Mouse (Mus musculus): ENCODE measurements around the gene B3galt1. TPM values are rescaled to one million over a fixed set of nuclear protein-coding genes. Genes with fewer than 3 reads are reported as not detected.

Gene B3galt1
- total and polyA plus RNA-seq, 3 experiments: not detected

DNA sequence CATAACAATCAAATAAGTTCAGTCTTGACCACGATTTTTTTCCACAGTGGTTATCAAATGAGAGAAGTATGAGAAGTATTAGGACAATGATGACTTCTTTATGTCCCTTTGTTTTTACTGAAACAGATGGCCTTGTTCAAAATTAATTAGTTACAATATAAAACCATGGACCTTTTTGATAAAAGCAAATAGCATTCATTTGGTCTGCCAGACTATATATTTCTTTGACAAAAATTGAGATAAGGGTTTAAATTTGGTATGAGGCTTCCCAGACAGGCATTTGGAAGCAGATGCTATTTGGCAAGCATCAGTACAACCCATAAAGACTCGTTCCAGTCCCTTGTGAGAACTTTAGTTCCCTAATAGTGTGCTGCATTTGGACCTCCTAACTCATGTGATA, 395.0 kb downstream of the B3galt1 start:
- Histone ChIP-seq H3K27me3 (ENCODE audit: control insufficient read depth in 1 of 2, insufficient read depth in 2 of 2, low read length in 2 of 2) (no peaks in the 10 kb centered on the region), H3K27ac (ENCODE audit: control insufficient read depth, low read depth, low read length) (no peak overlapping the region), H3K4me1 (ENCODE audit: control insufficient read depth in 1 of 2, insufficient read depth in 2 of 2, low read length in 2 of 2) (no peaks in the 10 kb centered on the region), H3K79me2 (ENCODE audit: control insufficient read depth, insufficient read depth, low read length, poor library complexity) (no peaks in the 10 kb centered on the region), H3K36me3 (ENCODE audit: control insufficient read depth in 1 of 2, insufficient read depth in 2 of 2, low read length in 2 of 2) (no peaks in the 10 kb centered on the region), H3K4me3 (ENCODE audit: control insufficient read depth in 1 of 2, insufficient read depth in 1 of 2, low read depth in 2 of 2, low read length in 2 of 2) (no peak overlapping the region), H3K9me3 (replicated peaks; ENCODE audit: insufficient read depth, low read length) (no peaks in the 10 kb centered on the region), H3K9ac (ENCODE audit: control insufficient read depth, low read depth, low read length, poor library complexity, severe bottlenecking) (no peak overlapping the region)
- no peak for DNase-seq (ENCODE audit: low read depth, low spot score)
- TF ChIP-seq SIN3A (IDR thresholded peaks at IDR 0.05; ENCODE audit: low read length) (no peak), MXI1 (IDR thresholded peaks at IDR 0.05; ENCODE audit: low read depth, low read length) (no peak), RAD21 (IDR thresholded peaks at IDR 0.05; ENCODE audit: low read depth, low read length) (no peak), TCF12 (IDR thresholded peaks at IDR 0.05; ENCODE audit: low read depth, low read length) (no peak)

DNA sequence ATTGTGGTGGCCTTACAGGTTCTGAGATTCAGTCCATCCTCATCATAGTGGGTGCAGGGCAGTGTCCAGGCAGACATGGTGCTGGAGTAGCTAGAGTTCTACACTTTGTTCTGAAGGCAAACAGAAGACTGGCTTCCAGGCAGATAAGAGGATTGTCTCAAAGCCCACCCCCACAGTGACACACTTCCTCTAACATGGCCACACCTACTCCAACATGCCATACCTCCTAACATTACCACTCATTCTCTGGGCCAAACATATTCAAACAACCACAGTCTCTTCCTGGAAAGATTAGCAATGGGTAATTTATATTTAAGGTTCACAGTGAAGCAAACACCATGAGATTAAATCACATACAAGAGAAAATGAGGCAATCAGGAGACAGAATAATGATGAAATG, 403.1 kb downstream of the B3galt1 start:
- no peaks in the 10 kb centered on the region for H3K9me3 ChIP-seq (replicated peaks; ENCODE audit: insufficient read depth, low read length)
- H3K79me2 ChIP-seq (ENCODE audit: control insufficient read depth, insufficient read depth, low read length, poor library complexity): no peaks in the 10 kb centered on the region
- TF ChIP-seq MXI1 (IDR thresholded peaks at IDR 0.05; ENCODE audit: low read depth, low read length): no peak
- no peaks in the 10 kb centered on the region for H3K4me1 ChIP-seq (ENCODE audit: control insufficient read depth in 1 of 2, insufficient read depth in 2 of 2, low read length in 2 of 2)
- no peak for DNase-seq (ENCODE audit: low read depth, low spot score)
- no peak overlapping the region for H3K4me3 ChIP-seq (ENCODE audit: control insufficient read depth in 1 of 2, insufficient read depth in 1 of 2, low read depth in 2 of 2, low read length in 2 of 2)
- H3K9ac ChIP-seq (ENCODE audit: control insufficient read depth, low read depth, low read length, poor library complexity, severe bottlenecking): no peak overlapping the region
- H3K27me3 ChIP-seq (ENCODE audit: control insufficient read depth in 1 of 2, insufficient read depth in 2 of 2, low read length in 2 of 2): no peaks in the 10 kb centered on the region
- H3K27ac ChIP-seq (ENCODE audit: control insufficient read depth, low read depth, low read length): no peak overlapping the region
- H3K36me3 ChIP-seq (ENCODE audit: control insufficient read depth in 1 of 2, insufficient read depth in 2 of 2, low read length in 2 of 2): no peaks in the 10 kb centered on the region

DNA sequence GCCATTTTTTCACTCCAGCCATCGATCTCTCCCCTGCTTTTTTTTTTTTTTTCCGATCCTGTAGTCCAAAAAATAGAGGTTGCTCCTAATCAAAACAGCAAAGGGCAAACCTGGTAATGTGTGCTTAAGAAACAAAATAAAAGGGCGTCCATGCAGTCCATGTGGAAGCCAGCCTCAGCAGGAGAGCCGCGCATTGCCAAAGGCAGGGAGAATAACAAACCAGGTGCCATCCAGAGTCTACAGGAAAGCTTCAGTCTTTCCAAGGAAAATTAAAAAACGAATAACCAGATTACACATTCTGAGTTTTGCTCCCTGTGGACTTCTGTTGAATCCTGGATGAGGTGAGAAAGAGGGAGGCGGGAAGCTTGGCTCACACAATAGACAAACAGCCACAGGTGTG, 405.4 kb downstream of the B3galt1 start:
- H3K4me1 ChIP-seq (ENCODE audit: control insufficient read depth in 1 of 2, insufficient read depth in 2 of 2, low read length in 2 of 2): no peaks in the 10 kb centered on the region
- no peaks in the 10 kb centered on the region for H3K36me3 ChIP-seq (ENCODE audit: control insufficient read depth in 1 of 2, insufficient read depth in 2 of 2, low read length in 2 of 2)
- H3K9ac ChIP-seq (ENCODE audit: control insufficient read depth, low read depth, low read length, poor library complexity, severe bottlenecking): no peak overlapping the region
- no peak for DNase-seq (ENCODE audit: low read depth, low spot score)
- H3K27me3 ChIP-seq (ENCODE audit: control insufficient read depth in 1 of 2, insufficient read depth in 2 of 2, low read length in 2 of 2): no peaks in the 10 kb centered on the region
- no peak overlapping the region for H3K27ac ChIP-seq (ENCODE audit: control insufficient read depth, low read depth, low read length)
- no peaks in the 10 kb centered on the region for H3K79me2 ChIP-seq (ENCODE audit: control insufficient read depth, insufficient read depth, low read length, poor library complexity)
- H3K9me3 ChIP-seq (replicated peaks; ENCODE audit: insufficient read depth, low read length): no peaks in the 10 kb centered on the region
- no peak overlapping the region for H3K4me3 ChIP-seq (ENCODE audit: control insufficient read depth in 1 of 2, insufficient read depth in 1 of 2, low read depth in 2 of 2, low read length in 2 of 2)
- TF ChIP-seq MEF2A (IDR thresholded peaks at IDR 0.05; ENCODE audit: extremely low read depth, insufficient replicate concordance, low read depth, low read length, poor library complexity, severe bottlenecking): no peak
- TF ChIP-seq NRF1 (IDR thresholded peaks at IDR 0.05; ENCODE audit: insufficient read depth, low read depth, low read length, poor library complexity, severe bottlenecking): no peak
- no peak for TF ChIP-seq USF1 (IDR thresholded peaks at IDR 0.05; ENCODE audit: low read depth, low read length)
- no peak for TF ChIP-seq HCFC1 (IDR thresholded peaks at IDR 0.05; ENCODE audit: low read depth, low read length)
- no peak for TF ChIP-seq MXI1 (IDR thresholded peaks at IDR 0.05; ENCODE audit: low read depth, low read length)
- TF ChIP-seq MYC (IDR thresholded peaks at IDR 0.05; ENCODE audit: low read depth, low read length): no peak
- TF ChIP-seq E2F4 (IDR thresholded peaks at IDR 0.05; ENCODE audit: borderline replicate concordance, low read depth, low read length): no peak
- TF ChIP-seq BHLHE40 (IDR thresholded peaks at IDR 0.05; ENCODE audit: borderline replicate concordance, low read depth, low read length): no peak
- TF ChIP-seq ZKSCAN1 (IDR thresholded peaks at IDR 0.05; ENCODE audit: low read depth, low read length): no peak
- no peak for TF ChIP-seq GATA1 (IDR thresholded peaks at IDR 0.05; ENCODE audit: low read depth, low read length)
- no peak for TF ChIP-seq POLR2A (IDR thresholded peaks at IDR 0.05; ENCODE audit: control insufficient read depth in 1 of 2, insufficient read depth in 1 of 2, low read depth in 1 of 2, low read length in 2 of 2, poor library complexity in 1 of 2)
- no peak for TF ChIP-seq CTCF (IDR thresholded peaks at IDR 0.05 in 2 of 3, conservative IDR thresholded peaks at IDR 0.05 in 1 of 3; ENCODE audit: control insufficient read depth in 1 of 3, insufficient read depth in 1 of 3, low read depth in 2 of 3, low read length in 3 of 3, poor library complexity in 1 of 3, severe bottlenecking in 1 of 3)
- TF ChIP-seq SIN3A (IDR thresholded peaks at IDR 0.05; ENCODE audit: low read length): no peak
- no peak for TF ChIP-seq ZNF384 (IDR thresholded peaks at IDR 0.05; ENCODE audit: low read depth, low read length)
- TF ChIP-seq RAD21 (IDR thresholded peaks at IDR 0.05; ENCODE audit: low read depth, low read length): no peak
- TF ChIP-seq UBTF (IDR thresholded peaks at IDR 0.05; ENCODE audit: borderline replicate concordance, insufficient read depth, low read depth, low read length): no peak
- TF ChIP-seq TCF12 (IDR thresholded peaks at IDR 0.05; ENCODE audit: low read depth, low read length): no peak
- no peak for TF ChIP-seq KAT2A (conservative IDR thresholded peaks at IDR 0.05; ENCODE audit: low read depth, low read length)

Measured in MEL (cell line).